Mouse (Mus musculus) liver, adult 2 months (tissue): Measurements from ENCODE around the gene Asb3. TPM values are rescaled to one million over a fixed set of nuclear protein-coding genes. Genes with fewer than 3 reads are reported as not detected.

ENCODE experiments used
- DNase-seq: peaks from one replicate; pipeline ENCODE4 v3.0.0-alpha.2; 2011; ENCODE audit warnings: low read depth, low spot score; ENCODE audit errors: extremely low read depth
- H3K27ac ChIP-seq: fragments of 200-500 bp; replicated peaks from 2 replicates; pipeline ENCODE4 v1.5.1; 2012; ENCODE audit warnings: low read depth, mild to moderate bottlenecking, control low read depth, inconsistent platforms, low read length; ENCODE audit not compliant: insufficient read depth
- H3K27me3 ChIP-seq: fragments of 200-500 bp; 2 replicates; pipeline ENCODE4 v1.6.1; 2012; ENCODE audit warnings: mild to moderate bottlenecking, moderate library complexity, low read length, inconsistent platforms; ENCODE audit not compliant: control insufficient read depth, insufficient read depth
- H3K36me3 ChIP-seq: fragments of 200-500 bp; 2 replicates; pipeline ENCODE4 v1.6.1; 2012; ENCODE audit warnings: low read length, inconsistent platforms; ENCODE audit not compliant: control insufficient read depth, insufficient read depth
- H3K4me1 ChIP-seq: fragments of 200-500 bp; 2 replicates; pipeline ENCODE4 v1.6.1; 2011; ENCODE audit warnings: low read length; ENCODE audit not compliant: control insufficient read depth, insufficient read depth
- H3K4me3 ChIP-seq: fragments of 200-500 bp; 2 replicates; pipeline ENCODE4 v1.5.1; 2011; ENCODE audit warnings: low read depth, mild to moderate bottlenecking, control low read depth, low read length, moderate library complexity; ENCODE audit not compliant: insufficient read depth
- H3K79me2 ChIP-seq: fragments of 200-500 bp; 2 replicates; pipeline ENCODE4 v1.6.1; 2012; ENCODE audit warnings: inconsistent platforms, mild to moderate bottlenecking, low read length, moderate library complexity; ENCODE audit not compliant: control insufficient read depth, insufficient read depth
- H3K9ac ChIP-seq: fragments of 200-500 bp; 2 replicates; pipeline ENCODE4 v1.6.1; 2012; ENCODE audit warnings: low read depth, mild to moderate bottlenecking, control low read depth, inconsistent platforms, low read length
- CTCF ChIP-seq: fragments of 200-500 bp; IDR thresholded peaks from 2 replicates; pipeline ENCODE4 v1.5.1; 2011; ENCODE audit warnings: low read depth, low read length, control low read depth
- POLR2A ChIP-seq: fragments of 200-500 bp; IDR thresholded peaks from 2 replicates; pipeline ENCODE4 v1.6.1; 2011; ENCODE audit warnings: low read length, control low read depth; ENCODE audit not compliant: insufficient read depth; ENCODE audit errors: extremely low read depth
- WGBS: fragments of 180-500 bp; shearing (Covaris S2); methylation state at CpG from one replicate; pipeline ENCODE4 v1.1.7; 2018; 5-methylcytosine and 5-hydroxymethylcytosine counted together
- polyA plus RNA-seq: library from polyadenylated mRNA; depleted of rRNA; stranded (reverse); fragments of >200 nt; gene quantifications from 2 replicates; pipeline ENCODE4 v1.2.3, GENCODE M21; 2012
- total RNA-seq: library from RNA; depleted of rRNA; stranded (reverse); fragments of >200 nt; gene quantifications from 2 replicates; pipeline ENCODE4 v1.2.3, GENCODE M21; 2014

Gene Asb3
- total and polyA plus RNA-seq, 2 experiments, result 1.6 to 10.8 TPM

DNA sequence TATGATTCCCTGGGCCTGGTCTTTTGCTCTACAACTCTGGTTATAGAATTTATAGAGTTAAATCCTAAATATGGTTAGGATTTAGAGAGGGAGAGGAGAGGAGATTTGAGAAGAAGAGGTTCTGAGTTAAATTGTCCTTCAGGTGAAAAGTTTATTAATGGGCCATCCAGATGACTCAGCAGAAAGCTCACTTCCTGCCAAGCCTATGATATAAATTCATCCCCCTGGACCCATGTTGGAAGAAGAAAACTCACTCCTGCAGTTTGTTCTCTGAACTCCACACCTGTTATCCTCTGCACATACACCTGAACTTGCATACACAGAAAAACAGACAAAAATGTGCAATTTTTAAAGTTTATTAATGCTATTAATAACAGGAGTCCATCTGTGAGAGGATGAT lies 14.1 kb downstream of the Asb3 start:
- no peak for DNase-seq
- Histone ChIP-seq H3K27me3 (no peaks in the 10 kb centered on the region), H3K36me3 (no peaks in the 10 kb centered on the region), H3K4me1 (no peaks in the 10 kb centered on the region), H3K79me2 (no peaks in the 10 kb centered on the region), H3K9ac (no peak overlapping the region), H3K27ac (no peak overlapping the region), H3K4me3 (no peak overlapping the region)
- no peak for TF ChIP-seq CTCF

DNA sequence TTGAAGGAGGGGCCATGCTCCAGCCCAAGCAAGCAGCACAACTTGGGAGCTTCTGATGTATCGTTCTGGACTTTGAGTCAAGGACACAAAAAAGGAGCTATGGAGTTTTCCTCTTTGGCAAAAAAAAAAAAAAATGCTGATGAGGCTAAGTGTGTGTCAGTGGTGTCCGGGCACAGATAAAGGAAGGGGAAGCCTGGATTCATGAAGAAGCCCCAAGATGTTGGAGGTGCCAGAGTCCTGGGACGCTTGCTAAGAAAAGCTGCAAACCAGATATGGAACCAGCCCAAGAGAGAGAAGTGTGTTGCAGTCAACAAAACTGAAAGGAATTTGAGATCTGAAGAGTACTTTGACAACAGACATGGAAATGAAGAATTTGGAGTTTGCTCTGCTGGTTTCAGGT lies 27.1 kb downstream of the Asb3 start:
- WGBS, result 88% methylated on average over 3 of the region's 3 CpGs
- no peak for DNase-seq
- no peaks in the 10 kb centered on the region for H3K36me3 ChIP-seq
- H3K27ac ChIP-seq, result no peak overlapping the region
- H3K4me3 ChIP-seq, result no peak overlapping the region
- no peaks in the 10 kb centered on the region for H3K79me2 ChIP-seq
- no peak overlapping the region for H3K9ac ChIP-seq
- TF ChIP-seq POLR2A (no peak), CTCF (no peak)
- no peaks in the 10 kb centered on the region for H3K4me1 ChIP-seq
- no peaks in the 10 kb centered on the region for H3K27me3 ChIP-seq

DNA sequence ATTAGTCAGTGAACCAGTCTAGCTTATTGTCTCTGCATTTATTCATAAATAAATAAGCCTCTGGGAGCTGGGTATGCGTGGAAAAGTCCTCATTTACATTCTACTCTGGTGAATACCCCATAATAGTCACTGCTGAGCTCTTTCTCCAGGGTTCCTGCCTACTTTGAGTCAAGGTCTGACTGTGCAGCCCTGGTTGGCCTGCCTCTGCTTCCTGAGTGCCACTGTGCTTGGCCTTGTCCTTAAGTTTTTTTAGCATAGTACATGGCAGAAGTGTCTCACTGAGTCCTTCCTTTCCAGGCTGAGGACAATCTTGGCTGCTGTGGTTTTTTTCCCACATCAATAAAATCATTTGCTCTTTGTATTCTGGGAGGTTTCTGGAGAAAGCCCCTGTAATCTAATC lies 35.4 kb downstream of the Asb3 start:
- Histone ChIP-seq H3K4me1 (no peaks in the 10 kb centered on the region), H3K9ac (no peak overlapping the region), H3K27ac (no peak overlapping the region), H3K4me3 (no peak overlapping the region), H3K36me3 (no peaks in the 10 kb centered on the region), H3K79me2 (no peaks in the 10 kb centered on the region), H3K27me3 (no peaks in the 10 kb centered on the region; the same call in 1 of the 2 replicates)
- 79% methylated on average over 1 of the region's 1 CpGs for WGBS
- no peak for DNase-seq
- TF ChIP-seq POLR2A, result no peak
- TF ChIP-seq CTCF, result no peak

DNA sequence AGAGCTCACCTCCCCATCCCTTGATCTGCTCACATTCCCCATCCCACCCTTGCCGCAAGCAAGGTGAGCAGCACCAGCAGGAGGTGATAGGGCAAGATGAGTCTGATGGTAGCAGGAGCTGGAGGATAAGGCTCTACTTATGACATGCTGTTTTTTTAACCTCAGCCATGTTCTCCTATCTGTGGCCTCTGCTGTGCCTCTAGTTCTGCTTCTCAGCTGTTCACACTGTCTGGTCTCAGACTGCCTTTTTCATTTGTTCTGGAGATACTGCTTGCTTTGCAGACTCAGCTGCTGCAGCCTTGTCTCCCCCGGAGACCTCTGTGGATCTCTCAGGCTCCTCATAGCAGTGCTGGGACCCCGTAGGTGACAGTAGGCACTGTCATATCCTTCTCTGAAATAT lies 38.1 kb downstream of the Asb3 start:
- H3K4me3 ChIP-seq, result no peak overlapping the region
- no peaks in the 10 kb centered on the region for H3K4me1 ChIP-seq
- DNase-seq, result no peak
- no peak overlapping the region for H3K27ac ChIP-seq
- no peak overlapping the region for H3K9ac ChIP-seq
- H3K79me2 ChIP-seq, result no peaks in the 10 kb centered on the region
- WGBS, result 94% methylated on average over 3 of the region's 3 CpGs
- TF ChIP-seq CTCF (no peak), POLR2A (no peak)
- H3K36me3 ChIP-seq, result peaks cover 2% of the 10 kb centered on the region; the same call in 1 of the 2 replicates
- no peaks in the 10 kb centered on the region; the same call in 1 of the 2 replicates for H3K27me3 ChIP-seq

DNA sequence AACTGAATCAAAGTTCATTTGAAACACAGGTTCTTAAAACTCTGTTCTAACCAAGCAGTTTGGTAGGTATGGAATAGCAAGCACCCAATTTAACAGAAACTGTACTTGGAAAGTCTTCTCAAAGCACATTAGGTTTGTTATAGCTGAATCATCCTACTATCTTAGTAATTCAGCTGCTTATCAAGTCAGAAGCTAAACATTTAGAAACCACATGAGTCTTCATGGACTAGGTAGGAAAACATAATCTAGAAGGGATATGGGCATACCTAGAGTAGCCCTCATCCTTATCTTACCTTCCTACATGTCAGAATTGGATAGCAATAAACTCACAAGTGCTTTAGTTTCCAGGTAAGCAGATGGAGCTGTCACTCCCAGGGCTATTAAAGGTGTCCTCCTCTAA lies 42.9 kb downstream of the Asb3 start:
- Histone ChIP-seq H3K9ac (no peak overlapping the region), H3K27ac (no peak overlapping the region), H3K4me1 (no peaks in the 10 kb centered on the region), H3K27me3 (no peaks in the 10 kb centered on the region; the same call in 1 of the 2 replicates), H3K79me2 (no peaks in the 10 kb centered on the region), H3K4me3 (no peak overlapping the region), H3K36me3 (peaks cover 20% of the 10 kb centered on the region)
- TF ChIP-seq POLR2A (no peak), CTCF (no peak)
- DNase-seq, result no peak

DNA sequence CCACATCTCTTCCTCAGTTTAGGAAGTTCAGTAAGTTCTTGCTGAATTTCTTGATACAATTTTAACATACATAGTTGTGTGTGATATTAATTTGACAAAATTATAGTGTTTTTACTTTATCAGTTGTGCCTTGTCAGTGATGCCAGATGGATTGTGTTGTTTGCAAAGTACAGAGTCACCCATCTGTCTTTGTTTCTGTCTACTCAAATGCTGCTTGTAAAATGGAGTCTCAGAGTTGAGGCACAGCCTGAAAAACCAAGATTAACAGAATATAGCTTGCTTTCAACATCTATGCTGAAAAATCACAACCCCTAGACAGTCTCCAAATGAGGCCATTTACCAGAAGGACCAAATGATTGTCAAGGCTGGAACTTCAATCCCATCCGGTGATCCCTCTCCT lies 43.3 kb downstream of the Asb3 start:
- no peaks in the 10 kb centered on the region; the same call in 1 of the 2 replicates for H3K27me3 ChIP-seq
- H3K9ac ChIP-seq, result no peak overlapping the region
- H3K4me1 ChIP-seq, result no peaks in the 10 kb centered on the region
- no peak for DNase-seq
- no peak overlapping the region for H3K27ac ChIP-seq
- peaks cover 20% of the 10 kb centered on the region for H3K36me3 ChIP-seq
- 100% methylated on average over 1 of the region's 1 CpGs for WGBS
- no peak for TF ChIP-seq POLR2A
- no peak for TF ChIP-seq CTCF
- no peaks in the 10 kb centered on the region for H3K79me2 ChIP-seq
- H3K4me3 ChIP-seq, result no peak overlapping the region
